Mouse (Mus musculus) cerebellum, adult 11-12 months (tissue): ENCODE measurements around the gene Pcbp1.
"Not testable (repeated sequence)": the region's sequence is repeated elsewhere in the genome, so short reads cannot be mapped to it uniquely, and the experiment has no call there.

Experiments used
- DNase-seq: peaks from one replicate; pipeline ENCODE4 v3.0.0; 2022

Pcbp1 gene

GRCm38 (mm10) chr6:86526032-86526960 lies at the start of gene Pcbp1:
Gene Pcbp1 (minus strand): TSS chr6:86526321.
- DNase-seq, result peak; percentile 98

- no peak for DNase-seq
Observed at GRCm38 (mm10) chr6:86574495-86574894, 48.4 kb upstream of the Pcbp1 start.

- DNase-seq, result no peak
Observed at GRCm38 (mm10) chr6:86570830-86571229, 44.7 kb upstream of the Pcbp1 start.

GRCm38 (mm10) chr6:86569461-86569820 lies 43.3 kb upstream of the Pcbp1 start:
- DNase-seq, result peak; percentile 83

GRCm38 (mm10) chr6:86568816-86569460 lies 42.8 kb upstream of the Pcbp1 start:
- no peak for DNase-seq

- DNase-seq, result no peak
Observed at GRCm38 (mm10) chr6:86565782-86566181, 39.7 kb upstream of the Pcbp1 start.

GRCm38 (mm10) chr6:86557182-86557581 lies 31.1 kb upstream of the Pcbp1 start:
- DNase-seq, result not testable (repeated sequence)

GRCm38 (mm10) chr6:86556345-86557058 lies 30.4 kb upstream of the Pcbp1 start:
- no peak for DNase-seq

- no peak for DNase-seq
Observed at GRCm38 (mm10) chr6:86550587-86550986, 24.5 kb upstream of the Pcbp1 start.

GRCm38 (mm10) chr6:86547880-86548367 lies 21.8 kb upstream of the Pcbp1 start:
- DNase-seq, result no peak

- DNase-seq, result no peak
Observed at GRCm38 (mm10) chr6:86547228-86547755, 21.2 kb upstream of the Pcbp1 start.

- peak; percentile 38 for DNase-seq
Observed at GRCm38 (mm10) chr6:86545236-86545635, 19.1 kb upstream of the Pcbp1 start.

- no peak for DNase-seq
Observed at GRCm38 (mm10) chr6:86543869-86544268, 17.7 kb upstream of the Pcbp1 start.

GRCm38 (mm10) chr6:86543060-86543459 lies 16.9 kb upstream of the Pcbp1 start:
- DNase-seq, result no peak

- DNase-seq, result no peak
Observed at GRCm38 (mm10) chr6:86541650-86542049, 15.5 kb upstream of the Pcbp1 start.

GRCm38 (mm10) chr6:86528451-86528785 lies 2.3 kb upstream of the Pcbp1 start:
- DNase-seq, result peak; percentile 24

GRCm38 (mm10) chr6:86527766-86528450 lies 1.8 kb upstream of the Pcbp1 start:
- DNase-seq, result peak; percentile 30

GRCm38 (mm10) chr6:86526961-86527740 lies 1.0 kb upstream of the Pcbp1 start:
- DNase-seq, result no peak

GRCm38 (mm10) chr6:86525646-86526031 lies 482 bp downstream of the Pcbp1 start:
- DNase-seq, result no peak

- peak; percentile 72 for DNase-seq
Observed at GRCm38 (mm10) chr6:86524879-86525645, 1.1 kb downstream of the Pcbp1 start.
